Mouse (Mus musculus): ENCODE data around the gene Kif18b.

Kif18b gene

GRCm38 (mm10) chr11:102937529-102938182 lies 12.7 kb upstream of the Kif18b start:
- DNase-seq (ENCODE audit: low spot score) = peak; percentile 84

- DNase-seq (ENCODE audit: low spot score) = no peak
Observed at GRCm38 (mm10) chr11:102936272-102936671, 11.3 kb upstream of the Kif18b start.

- no peak for DNase-seq (ENCODE audit: low spot score)
Observed at GRCm38 (mm10) chr11:102930672-102931071, 5.7 kb upstream of the Kif18b start.

- DNase-seq (ENCODE audit: low spot score) = peak; percentile 74
Observed at GRCm38 (mm10) chr11:102925351-102925717, 410 bp upstream of the Kif18b start.

GRCm38 (mm10) chr11:102921491-102921890 lies 3.4 kb downstream of the Kif18b start:
- DNase-seq (ENCODE audit: low spot score) = peak; percentile 43

- no peak for DNase-seq (ENCODE audit: low spot score)
Observed at GRCm38 (mm10) chr11:102918077-102918476, 6.8 kb downstream of the Kif18b start.

- no peak for DNase-seq (ENCODE audit: low spot score)
Observed at GRCm38 (mm10) chr11:102915380-102915779, 9.5 kb downstream of the Kif18b start.

- no peak for DNase-seq (ENCODE audit: low spot score)
Observed at GRCm38 (mm10) chr11:102911376-102911775, 13.5 kb downstream of the Kif18b start.

- DNase-seq (ENCODE audit: low spot score) = no peak
Observed at GRCm38 (mm10) chr11:102903654-102904053, 21.3 kb downstream of the Kif18b start.

- no peak for DNase-seq (ENCODE audit: low spot score)
Observed at GRCm38 (mm10) chr11:102902107-102902506, 22.8 kb downstream of the Kif18b start.

- no peak for DNase-seq (ENCODE audit: low spot score)
Observed at GRCm38 (mm10) chr11:102901199-102901598, 23.7 kb downstream of the Kif18b start.

- DNase-seq (ENCODE audit: low spot score) = peak; percentile 91
Observed at GRCm38 (mm10) chr11:102900763-102901162, 24.2 kb downstream of the Kif18b start, which contains the start of gene Gfap. TSS of gene Gfap (minus strand) at chr11:102900912.

GRCm38 (mm10) chr11:102898408-102898807 lies 26.5 kb downstream of the Kif18b start:
- no peak for DNase-seq (ENCODE audit: low spot score)

- no peak for DNase-seq (ENCODE audit: low spot score)
Observed at GRCm38 (mm10) chr11:102896641-102897040, 28.3 kb downstream of the Kif18b start.

GRCm38 (mm10) chr11:102895779-102896178 lies 29.1 kb downstream of the Kif18b start:
- no peak for DNase-seq (ENCODE audit: low spot score)

- no peak for DNase-seq (ENCODE audit: low spot score)
Observed at GRCm38 (mm10) chr11:102894716-102895115, 30.2 kb downstream of the Kif18b start.

GRCm38 (mm10) chr11:102893015-102893651 lies 31.8 kb downstream of the Kif18b start:
- no peak for DNase-seq (ENCODE audit: low spot score)

- DNase-seq (ENCODE audit: low spot score) = no peak
Observed at GRCm38 (mm10) chr11:102890096-102890495, 34.8 kb downstream of the Kif18b start.

GRCm38 (mm10) chr11:102888135-102888534 lies 36.8 kb downstream of the Kif18b start:
- DNase-seq (ENCODE audit: low spot score) = no peak

- DNase-seq (ENCODE audit: low spot score) = no peak
Observed at GRCm38 (mm10) chr11:102887433-102887832, 37.5 kb downstream of the Kif18b start.

- DNase-seq (ENCODE audit: low spot score) = peak; percentile 53
Observed at GRCm38 (mm10) chr11:102884616-102885219, 40.2 kb downstream of the Kif18b start, which contains the start of gene Fam187a. TSS of gene Fam187a (plus strand) at chr11:102885169.

- DNase-seq (ENCODE audit: low spot score) = peak; percentile 22
Observed at GRCm38 (mm10) chr11:102881314-102882198, 43.4 kb downstream of the Kif18b start.
